In the genomic region with DNA sequence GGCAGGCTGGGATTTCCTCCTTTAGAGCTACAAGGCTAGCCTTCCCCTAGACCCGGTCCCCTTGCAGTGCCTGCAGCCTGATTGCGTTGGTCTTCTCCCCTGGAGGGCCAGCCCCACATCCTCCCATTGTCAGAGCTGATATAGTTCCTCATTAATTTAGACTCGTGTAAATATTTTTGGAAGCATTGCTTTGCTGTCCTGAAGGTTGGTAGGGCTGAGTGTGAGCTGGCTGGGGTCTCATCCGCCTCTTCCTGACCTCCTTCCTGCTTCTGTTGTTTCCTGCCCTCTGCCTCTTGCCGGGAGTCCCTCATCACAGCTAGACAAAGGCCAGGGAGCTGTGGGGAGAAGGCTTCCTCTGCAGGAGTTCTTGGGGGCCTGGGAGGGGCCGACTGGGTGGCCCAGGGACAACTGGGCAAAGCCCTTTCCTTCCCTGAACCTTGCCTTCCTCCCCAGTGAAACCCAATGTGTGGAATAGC, we compare ENCODE assay signal across 8 mouse cellular contexts. TPM values are rescaled to one million over a fixed set of nuclear protein-coding genes. Genes with fewer than 3 reads are reported as not detected.
DNase-seq lines count a peak whose midpoint lies in the region; ATAC-seq and TF ChIP-seq lines count a peak whose summit lies in the region.

No protein-coding gene starts in this region.

- H3K4me3 ChIP-seq in kidney, embryonic 14.5 days (ENCODE audit: low read length), result no peak overlapping the region
- H3K4me3 ChIP-seq in lung, postnatal 0 days (ENCODE audit: low read depth, low read length), result no peak overlapping the region

- ATAC-seq in kidney, embryonic 14.5 days (ENCODE audit: low FRiP score, low TSS enrichment), result peak; percentile 71
- ATAC-seq in lung, postnatal 0 days, result peak; percentile 91
- ATAC-seq in erythroblast, adult 5-6 weeks (replicated peaks; ENCODE audit: low FRiP score, poor library complexity, severe bottlenecking), result no peak

- H3K9me3 ChIP-seq in kidney, embryonic 14.5 days (ENCODE audit: control insufficient read depth, low read length), result no peaks in the 10 kb centered on the region
- H3K9me3 ChIP-seq in lung, postnatal 0 days (ENCODE audit: low read length), result no peaks in the 10 kb centered on the region

- H3K4me1 ChIP-seq in kidney, embryonic 14.5 days (ENCODE audit: control insufficient read depth, insufficient read depth, low read length), result peaks cover 3% of the 10 kb centered on the region; the same call in 1 of the 2 replicates
- H3K4me1 ChIP-seq in lung, postnatal 0 days (ENCODE audit: insufficient read depth, low read depth, low read length), result 0 out of 2 replicates have a peak, but pooled peaks cover 6% of the 10 kb centered on the region

- TF ChIP-seq EP300 in lung, postnatal 0 days (IDR thresholded peaks at IDR 0.05), result peak; percentile 82

- WGBS in kidney, embryonic 14.5 days, result 35% methylated on average over 6 of the region's 6 CpGs
- 23% methylated on average over 6 of the region's 6 CpGs for WGBS in lung, postnatal 0 days

- intact Hi-C loops in left cerebral cortex, postnatal 14 days (cut with DNase I), result no loop called here

- no peaks in the 10 kb centered on the region for H3K27me3 ChIP-seq in kidney, embryonic 14.5 days (ENCODE audit: control insufficient read depth, insufficient read depth, low read length)
- H3K27me3 ChIP-seq in lung, postnatal 0 days (replicated peaks; ENCODE audit: insufficient read depth, low read length), result no peaks in the 10 kb centered on the region

- H3K27ac ChIP-seq in kidney, embryonic 14.5 days (ENCODE audit: low read depth, low read length), result peak overlapping the region; percentile 56; the same call in 1 of the 2 replicates
- H3K27ac ChIP-seq in lung, postnatal 0 days (ENCODE audit: low read length), result peak overlapping the region; percentile 76

- no peak overlapping the region for H3K9ac ChIP-seq in kidney, embryonic 14.5 days (ENCODE audit: low read depth, low read length)
- H3K9ac ChIP-seq in lung, postnatal 0 days (replicated peaks; ENCODE audit: low read depth), result no peak overlapping the region

- no peaks in the 10 kb centered on the region for H3K36me3 ChIP-seq in kidney, embryonic 14.5 days (ENCODE audit: control insufficient read depth, insufficient read depth, low read length)
- H3K36me3 ChIP-seq in lung, postnatal 0 days (ENCODE audit: insufficient read depth, low read length), result no peaks in the 10 kb centered on the region

- DNase-seq in gastrocnemius, postnatal 25 days, result peak; percentile 59
- DNase-seq in gastrocnemius, postnatal 10 days, result no peak
- peak; percentile 80 for DNase-seq in heart, adult 8-10 months (ENCODE audit: low spot score)
- DNase-seq in lung, postnatal 0 days (ENCODE audit: low spot score), result peak; percentile 69
- no peak for DNase-seq in left cerebral cortex, postnatal 14 days (ENCODE audit: low spot score in 2 of 2)
- no peak for DNase-seq in embryo, embryonic 10 days (ENCODE audit: low spot score)

- TF ChIP-seq CTCF in lung, postnatal 0 days (IDR thresholded peaks at IDR 0.05), result no peak

- H3K4me2 ChIP-seq in kidney, embryonic 14.5 days (replicated peaks; ENCODE audit: low read depth, low read length), result no peak overlapping the region
- H3K4me2 ChIP-seq in lung, postnatal 0 days (replicated peaks; ENCODE audit: low read depth, low read length), result 0 out of 2 replicates have a peak overlapping the region, but pooled peaks have one; percentile 3

RNA-seq across cellular contexts. Expression of gene Aplnr, which starts 6.5 kb away (rescaled TPM):
- total RNA-seq in gastrocnemius, postnatal 25 days (2021), result 10 to 100 TPM; 13.7 to 16.9 TPM
- 10 to 100 TPM; 67.2 to 88.4 TPM for total RNA-seq in gastrocnemius, postnatal 10 days (2021)
- 10 to 100 TPM; 10.3 to 26.7 (median 25.4) TPM for total RNA-seq in heart, adult 8-10 months (2022)
- 54.0 and 67.7 TPM in 2 replicates for polyA plus RNA-seq in kidney, embryonic 14.5 days (2014; fragmentation: Nextera tagmentation; extraction: Ambion mirVana)
- 84.1 and 90.6 TPM in 2 replicates for polyA plus RNA-seq in lung, postnatal 0 days (2015; fragmentation: Nextera tagmentation; extraction: Ambion mirVana)
- total RNA-seq in left cerebral cortex, postnatal 14 days (2021), result 10 to 100 TPM; 10.5 to 12.5 TPM
- total RNA-seq in erythroblast, adult 5-6 weeks (2015; ENCODE audit: low replicate concordance), result 0.63 TPM in 1 of 2 replicates, not detected in the other
- 0.34 and 0.70 TPM in 2 replicates for total RNA-seq in erythroblast, adult 5-6 weeks (2017; ENCODE audit: low replicate concordance)

Comparison
In these comparisons a context has a peak if more than half of its experiments do, and no peak if none do; other contexts are left out.
1. DNase-seq: peak in gastrocnemius, postnatal 25 days (single experiment), heart, adult 8-10 months (single experiment) and lung, postnatal 0 days (single experiment); none in gastrocnemius, postnatal 10 days (single experiment), left cerebral cortex, postnatal 14 days (0 of 2) and embryo, embryonic 10 days (single experiment).
2. RNA of gene Aplnr, which starts 6.5 kb away (total RNA-seq): 67.2 to 88.4 TPM in gastrocnemius, postnatal 10 days, 10.3 to 26.7 TPM in heart, adult 8-10 months, 13.7 to 16.9 TPM in gastrocnemius, postnatal 25 days and 10.5 to 12.5 TPM in left cerebral cortex, postnatal 14 days; 0.34 to 0.70 TPM in erythroblast, adult 5-6 weeks; every median in the first group is over 4 times any median in the second.